8 mouse cellular contexts compared by ENCODE assay signal in genomic region chr7:27765176-27765886, GRCm38 (mm10). TPM values are rescaled to one million over a fixed set of nuclear protein-coding genes. Genes with fewer than 3 reads are reported as not detected.
DNase-seq lines count a peak whose midpoint lies in the region; ATAC-seq and TF ChIP-seq lines count a peak whose summit lies in the region.

No protein-coding gene starts in this region.

- H3K4me3 ChIP-seq in gastrocnemius, adult 2 months, result peak overlapping the region; percentile 23; the same call in 1 of the 2 replicates
- H3K4me3 ChIP-seq in embryonic facial prominence, embryonic 10.5 days, result peak overlapping the region; percentile 51
- peak overlapping the region; percentile 34 for H3K4me3 ChIP-seq in intestine, embryonic 14.5 days (ENCODE audit: low read depth, low read length)
- H3K4me3 ChIP-seq in midbrain, embryonic 13.5 days (replicated peaks), result peak overlapping the region; percentile 28

- peak; percentile 47; the same call in 1 of the 2 replicates for ATAC-seq in intestine, embryonic 14.5 days (replicated peaks; ENCODE audit: low FRiP score, low TSS enrichment, low read depth)
- no peak for ATAC-seq in midbrain, embryonic 13.5 days

- WGBS in embryonic facial prominence, embryonic 10.5 days, result 10% methylated on average over 17 of the region's 17 CpGs
- 6% methylated on average over 16 of the region's 17 CpGs for WGBS in intestine, embryonic 14.5 days
- WGBS in midbrain, embryonic 13.5 days, result 14% methylated on average over 17 of the region's 17 CpGs

- H3K27ac ChIP-seq in gastrocnemius, adult 2 months, result no peak overlapping the region
- peak overlapping the region; percentile 40; the same call in 1 of the 2 replicates for H3K27ac ChIP-seq in embryonic facial prominence, embryonic 10.5 days (replicated peaks)
- H3K27ac ChIP-seq in intestine, embryonic 14.5 days (ENCODE audit: low read depth), result no peak overlapping the region
- H3K27ac ChIP-seq in midbrain, embryonic 13.5 days, result no peak overlapping the region

- no peak for TF ChIP-seq CTCF in gastrocnemius, adult 2 months (IDR thresholded peaks at IDR 0.05)

- peak overlapping the region; percentile 53 for H3K4me2 ChIP-seq in intestine, embryonic 14.5 days (ENCODE audit: low read length)
- H3K4me2 ChIP-seq in midbrain, embryonic 13.5 days (replicated peaks), result peak overlapping the region; percentile 51

- no peaks in the 10 kb centered on the region for H3K36me3 ChIP-seq in embryonic facial prominence, embryonic 10.5 days (replicated peaks)
- H3K36me3 ChIP-seq in intestine, embryonic 14.5 days (ENCODE audit: control insufficient read depth, insufficient read depth, low read length), result no peaks in the 10 kb centered on the region
- H3K36me3 ChIP-seq in midbrain, embryonic 13.5 days, result no peaks in the 10 kb centered on the region

- 0 out of 2 replicates have a peak overlapping the region, but pooled peaks have one; percentile 34 for H3K9ac ChIP-seq in intestine, embryonic 14.5 days (ENCODE audit: low read length)
- 0 out of 2 replicates have a peak overlapping the region, but pooled peaks have one; percentile 19 for H3K9ac ChIP-seq in midbrain, embryonic 13.5 days (replicated peaks)

- peaks cover 3% of the 10 kb centered on the region for H3K4me1 ChIP-seq in embryonic facial prominence, embryonic 10.5 days
- H3K4me1 ChIP-seq in intestine, embryonic 14.5 days (replicated peaks; ENCODE audit: control insufficient read depth, insufficient read depth, low read length), result no peaks in the 10 kb centered on the region; the same call in 1 of the 2 replicates
- H3K4me1 ChIP-seq in midbrain, embryonic 13.5 days (replicated peaks), result 0 out of 2 replicates have a peak, but pooled peaks cover 3% of the 10 kb centered on the region

- H3K9me3 ChIP-seq in embryonic facial prominence, embryonic 10.5 days, result no peaks in the 10 kb centered on the region
- no peaks in the 10 kb centered on the region for H3K9me3 ChIP-seq in intestine, embryonic 14.5 days (ENCODE audit: control insufficient read depth, low read length)
- no peaks in the 10 kb centered on the region for H3K9me3 ChIP-seq in midbrain, embryonic 13.5 days

- DNase-seq in gastrocnemius, adult 2 months, result no peak
- no peak for DNase-seq in gastrocnemius, postnatal 36 days
- DNase-seq in embryonic facial prominence, embryonic 10.5 days (ENCODE audit: low spot score), result peak; percentile 52
- DNase-seq in intestine, embryonic 14.5 days (ENCODE audit: low spot score), result peak; percentile 54
- no peak for DNase-seq in left cerebral cortex, adult 9 months (ENCODE audit: low spot score in 2 of 2)
- DNase-seq in T-cell, adult 2 months (ENCODE audit: low spot score), result no peak
- no peak for DNase-seq in frontal cortex, postnatal 10 days (ENCODE audit: low spot score in 2 of 2)

- H3K27me3 ChIP-seq in embryonic facial prominence, embryonic 10.5 days (replicated peaks; ENCODE audit: low read depth, poor library complexity, severe bottlenecking), result no peaks in the 10 kb centered on the region; the same call in 1 of the 2 replicates
- H3K27me3 ChIP-seq in intestine, embryonic 14.5 days (replicated peaks; ENCODE audit: control insufficient read depth, insufficient read depth, low read length), result no peaks in the 10 kb centered on the region
- no peaks in the 10 kb centered on the region for H3K27me3 ChIP-seq in midbrain, embryonic 13.5 days

- intact Hi-C loops in gastrocnemius, adult 2 months (cut with DNase I), result no loop called here
- intact Hi-C loops in gastrocnemius, postnatal 36 days (cut with DNase I), result no loop called here

RNA-seq across cellular contexts. Expression of gene Zfp60, which starts 34.1 kb away (rescaled TPM):
- total RNA-seq in gastrocnemius, adult 2 months (2021), result 1 to 10 TPM; 5.9 to 9.0 TPM
- 1 to 10 TPM; 4.5 to 5.8 TPM for total RNA-seq in gastrocnemius, postnatal 36 days (2021)
- polyA plus RNA-seq in embryonic facial prominence, embryonic 10.5 days (2016; fragmentation: Nextera tagmentation; extraction: Ambion mirVana), result 57.1 and 58.6 TPM in 2 replicates
- 28.5 and 32.2 TPM in 2 replicates for polyA plus RNA-seq in intestine, embryonic 14.5 days (2014; fragmentation: Nextera tagmentation; extraction: Ambion mirVana)
- 142 and 143 TPM in 2 replicates for polyA plus RNA-seq in midbrain, embryonic 13.5 days (2015; fragmentation: Nextera tagmentation; extraction: Ambion mirVana)

RNA-seq across cellular contexts. Expression of gene Zfp626, which starts 41.7 kb away (rescaled TPM):
- total RNA-seq in gastrocnemius, adult 2 months (2021), result 1 to 10 TPM; 4.0 to 5.0 TPM
- total RNA-seq in gastrocnemius, postnatal 36 days (2021), result 1 to 10 TPM; 3.4 to 3.5 TPM
- 1.9 and 2.4 TPM in 2 replicates for polyA plus RNA-seq in embryonic facial prominence, embryonic 10.5 days (2016; fragmentation: Nextera tagmentation; extraction: Ambion mirVana)
- 1.8 TPM in 2 replicates for polyA plus RNA-seq in intestine, embryonic 14.5 days (2014; fragmentation: Nextera tagmentation; extraction: Ambion mirVana)
- polyA plus RNA-seq in midbrain, embryonic 13.5 days (2015; fragmentation: Nextera tagmentation; extraction: Ambion mirVana), result 2.6 and 2.8 TPM in 2 replicates

Comparison
In these comparisons a context has a peak if more than half of its experiments do, and no peak if none do; other contexts are left out.
1. DNase-seq: peak in embryonic facial prominence, embryonic 10.5 days (single experiment) and intestine, embryonic 14.5 days (single experiment); none in gastrocnemius, adult 2 months (single experiment), gastrocnemius, postnatal 36 days (0 of 2), left cerebral cortex, adult 9 months (0 of 2), T-cell, adult 2 months (single experiment) and frontal cortex, postnatal 10 days (0 of 2).
2. Peak in every context shown above with its lines, with median percentiles within 50 percentile points of each other: H3K4me3 ChIP-seq.